Comparison of ENCODE assay signal across 8 mouse cellular contexts in genomic region chr7:29124970-29125369, GRCm38 (mm10). TPM values are rescaled to one million over a fixed set of nuclear protein-coding genes. Genes with fewer than 3 reads are reported as not detected.
DNase-seq lines count a peak whose midpoint lies in the region; ATAC-seq and TF ChIP-seq lines count a peak whose summit lies in the region.

Gene Ryr1 (minus strand): TSS chr7:29125179.

- peak within 1 kb of the TSS; percentile 47 for H3K4me3 ChIP-seq in embryonic facial prominence, embryonic 14.5 days (ENCODE audit: low read depth, low read length)
- peak within 1 kb of the TSS; percentile 23 for H3K4me3 ChIP-seq in heart, postnatal 0 days (ENCODE audit: low read depth, low read length)
- peak within 1 kb of the TSS; percentile 46 for H3K4me3 ChIP-seq in stomach, embryonic 16.5 days (replicated peaks; ENCODE audit: low read length)

- 0 out of 2 replicates have a peak, but pooled peaks cover 12% of the 10 kb centered on the region for H3K4me1 ChIP-seq in embryonic facial prominence, embryonic 14.5 days (ENCODE audit: control insufficient read depth, insufficient read depth, low read length)
- H3K4me1 ChIP-seq in heart, postnatal 0 days (ENCODE audit: control insufficient read depth, insufficient read depth), result 0 out of 2 replicates have a peak, but pooled peaks cover 7% of the 10 kb centered on the region
- peaks cover 8% of the 10 kb centered on the region for H3K4me1 ChIP-seq in stomach, embryonic 16.5 days (ENCODE audit: control insufficient read depth, insufficient read depth, low read length)

- TF ChIP-seq CTCF in heart, postnatal 0 days (IDR thresholded peaks at IDR 0.05; ENCODE audit: low read depth), result no peak

- H3K9me3 ChIP-seq in embryonic facial prominence, embryonic 14.5 days (ENCODE audit: control insufficient read depth, low read length), result no peaks in the 10 kb centered on the region
- no peaks in the 10 kb centered on the region for H3K9me3 ChIP-seq in heart, postnatal 0 days (replicated peaks; ENCODE audit: control insufficient read depth, low read length)
- no peaks in the 10 kb centered on the region for H3K9me3 ChIP-seq in stomach, embryonic 16.5 days (replicated peaks; ENCODE audit: control insufficient read depth, low read length)

- no peaks in the 10 kb centered on the region for H3K27me3 ChIP-seq in embryonic facial prominence, embryonic 14.5 days (replicated peaks; ENCODE audit: control insufficient read depth, insufficient read depth, low read length)
- H3K27me3 ChIP-seq in heart, postnatal 0 days (ENCODE audit: control insufficient read depth, insufficient read depth, low read length), result peaks cover 10% of the 10 kb centered on the region; the same call in 1 of the 2 replicates
- H3K27me3 ChIP-seq in stomach, embryonic 16.5 days (ENCODE audit: control insufficient read depth, insufficient read depth, low read length), result no peaks in the 10 kb centered on the region

- peak; percentile 85 for ATAC-seq in embryonic facial prominence, embryonic 14.5 days (ENCODE audit: low read depth)
- ATAC-seq in heart, postnatal 0 days (ENCODE audit: insufficient read depth, low read depth), result peak; percentile 49; the same call in 1 of the 2 replicates
- peak; percentile 96 for ATAC-seq in megakaryocyte-erythroid progenitor cell, adult 5-6 weeks (replicated peaks; ENCODE audit: low FRiP score, low TSS enrichment, poor library complexity, severe bottlenecking)
- ATAC-seq in stomach, embryonic 16.5 days (ENCODE audit: insufficient read depth, low FRiP score), result peak; percentile 87

- no peak for TF ChIP-seq EP300 in heart, postnatal 0 days (IDR thresholded peaks at IDR 0.05; ENCODE audit: low read depth)

- DNase-seq in A20 (ENCODE audit: low read depth, low spot score) (peak; percentile 59), NIH3T3 (ENCODE audit: low read depth) (peak; percentile 48)
- DNase-seq in embryonic facial prominence, embryonic 14.5 days (ENCODE audit: low spot score), result peak; percentile 91
- no peak for DNase-seq in heart, postnatal 0 days (ENCODE audit: low spot score)
- DNase-seq in large intestine, adult 2 months (ENCODE audit: low read depth, low spot score), result peak; percentile 38
- no peak for DNase-seq in cerebellum, adult 9-10 months

- no peak within 1 kb of the TSS for H3K27ac ChIP-seq in embryonic facial prominence, embryonic 14.5 days (replicated peaks; ENCODE audit: low read depth, low read length)
- no peak within 1 kb of the TSS for H3K27ac ChIP-seq in heart, postnatal 0 days (ENCODE audit: low read depth)
- H3K27ac ChIP-seq in stomach, embryonic 16.5 days (ENCODE audit: low read length), result no peak within 1 kb of the TSS

- H3K36me3 ChIP-seq in embryonic facial prominence, embryonic 14.5 days (ENCODE audit: control insufficient read depth, insufficient read depth, low read length), result no peaks in the 10 kb centered on the region
- no peaks in the 10 kb centered on the region for H3K36me3 ChIP-seq in heart, postnatal 0 days (replicated peaks; ENCODE audit: control insufficient read depth, insufficient read depth, low read length)
- no peaks in the 10 kb centered on the region for H3K36me3 ChIP-seq in stomach, embryonic 16.5 days (ENCODE audit: control insufficient read depth, insufficient read depth, low read length)

- peak within 1 kb of the TSS; percentile 64 for H3K9ac ChIP-seq in embryonic facial prominence, embryonic 14.5 days (ENCODE audit: low read depth, low read length)
- no peak within 1 kb of the TSS for H3K9ac ChIP-seq in heart, postnatal 0 days (replicated peaks; ENCODE audit: low read depth, low read length)
- peak within 1 kb of the TSS; percentile 64 for H3K9ac ChIP-seq in stomach, embryonic 16.5 days (ENCODE audit: low read length)

- under 1% methylated on average over 16 of the region's 16 CpGs for WGBS in embryonic facial prominence, embryonic 14.5 days
- under 1% methylated on average over 16 of the region's 16 CpGs for WGBS in heart, postnatal 0 days
- 2% methylated on average over 16 of the region's 16 CpGs for WGBS in large intestine, adult 2 months
- under 1% methylated on average over 16 of the region's 16 CpGs for WGBS in stomach, embryonic 16.5 days

- peak within 1 kb of the TSS; percentile 90 for H3K4me2 ChIP-seq in embryonic facial prominence, embryonic 14.5 days (ENCODE audit: low read depth, low read length)
- H3K4me2 ChIP-seq in heart, postnatal 0 days (ENCODE audit: low read depth, low read length), result peak within 1 kb of the TSS; percentile 52
- H3K4me2 ChIP-seq in stomach, embryonic 16.5 days (ENCODE audit: low read depth, low read length), result peak within 1 kb of the TSS; percentile 94

RNA-seq across cellular contexts. Expression of gene Ryr1, which starts in this region (rescaled TPM):
- 10.6 and 11.5 TPM in 2 replicates for polyA plus RNA-seq in embryonic facial prominence, embryonic 14.5 days (2014; fragmentation: Nextera tagmentation; extraction: Ambion mirVana)
- 0.08 and 0.15 TPM in 2 replicates for total RNA-seq in heart, postnatal 0 days (2014; rRNA removed; ENCODE audit: low replicate concordance)
- 0.04 TPM in 1 of 2 replicates, not detected in the other for polyA plus RNA-seq in heart, postnatal 0 days (2015; fragmentation: Nextera tagmentation; extraction: Ambion mirVana)
- polyA plus RNA-seq in large intestine, adult 2 months (2012; rRNA removed), result 0.09 and 0.11 TPM in 2 replicates
- 0.07 and 0.84 TPM in 2 replicates for total RNA-seq in megakaryocyte-erythroid progenitor cell, adult 5-6 weeks (2014; fragmentation: Nextera tagmentation)
- total RNA-seq in megakaryocyte-erythroid progenitor cell, adult 5-6 weeks (2017), result 0.34 TPM in 1 of 2 replicates, not detected in the other
- polyA plus RNA-seq in stomach, embryonic 16.5 days (2015; fragmentation: Nextera tagmentation; extraction: Ambion mirVana), result 0.45 and 2.6 TPM in 2 replicates

Comparison
In these comparisons a context has a peak if more than half of its experiments do, and no peak if none do; other contexts are left out.
1. Peak in ATAC-seq, H3K4me3 ChIP-seq and H3K4me2 ChIP-seq in heart, postnatal 0 days; RNA of the gene not detected or under 1 TPM.
2. Peak in DNase-seq in large intestine, adult 2 months; RNA of the gene not detected or under 1 TPM.
3. Peak in ATAC-seq in megakaryocyte-erythroid progenitor cell, adult 5-6 weeks; RNA of the gene not detected or under 1 TPM.
4. DNase-seq: peak in A20 (single experiment), NIH3T3 (single experiment) and embryonic facial prominence, embryonic 14.5 days (single experiment); none in heart, postnatal 0 days (single experiment) and cerebellum, adult 9-10 months (single experiment).
5. Peak in every context shown above with its lines, with median percentiles within 50 percentile points of each other: ATAC-seq, H3K4me2 ChIP-seq and H3K4me3 ChIP-seq.